Mouse (Mus musculus): ENCODE data around the gene Arf1.

GRCm38 (mm10) chr11:59232797-59233196 lies 4.7 kb upstream of the Arf1 start:
- TF ChIP-seq POLR2A (IDR thresholded peaks at IDR 0.05; ENCODE audit: low read depth, low read length) = no peak
- TF ChIP-seq CTCF (IDR thresholded peaks at IDR 0.05; ENCODE audit: extremely low read depth, insufficient read length, insufficient replicate concordance, low read depth, low read length) = no peak

Data from small intestine, adult 2 months (tissue).